In the genomic region with DNA sequence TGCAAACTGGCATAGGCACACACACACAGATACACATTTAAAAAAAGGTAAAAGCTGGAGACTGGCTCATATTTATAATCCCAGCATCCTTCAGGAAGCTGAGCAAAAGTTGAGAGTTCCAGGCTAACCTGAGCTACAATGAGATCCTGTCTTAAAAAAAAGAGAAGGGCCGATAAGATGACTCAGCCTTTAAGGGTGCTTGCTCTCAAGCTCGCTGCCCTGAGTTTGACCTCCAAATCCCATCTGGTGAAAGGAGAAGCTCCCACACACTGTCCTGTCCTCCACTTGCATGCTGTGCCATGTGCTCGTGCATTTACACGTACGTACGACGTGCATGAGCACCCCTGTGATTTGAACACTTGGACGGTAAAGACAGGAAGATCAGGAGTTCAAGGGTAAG, we compare ENCODE assay signal across 15 mouse cellular contexts. TPM values are rescaled to one million over a fixed set of nuclear protein-coding genes. Genes with fewer than 3 reads are reported as not detected.
"Had no signal": no experiment of that assay in that cellular context is flagged by ENCODE, and none has a peak within 500 bp of the region (broad histone marks: within the 10 kb centered on the region; RNA-seq: fewer than 3 reads in every experiment).

No protein-coding gene starts in this region.

- DNase-seq: kidney, adult 9 months; kidney, postnatal 36 days; layer of hippocampus, adult 9-11 months; layer of hippocampus, postnatal 36 days; lung, postnatal 14 days; thymus, postnatal 4 days had no signal

- ATAC-seq: midbrain, embryonic 13.5 days had no signal

- H3K9ac ChIP-seq: limb, embryonic 12.5 days; midbrain, embryonic 13.5 days; neural tube, embryonic 15.5 days had no signal

- H3K9me3 ChIP-seq: limb, embryonic 12.5 days; lung, embryonic 15.5 days; midbrain, embryonic 13.5 days; neural tube, embryonic 15.5 days had no signal

- H3K36me3 ChIP-seq: lung, embryonic 15.5 days had no signal

- H3K27ac ChIP-seq: kidney, postnatal 0 days; limb, embryonic 12.5 days; midbrain, embryonic 13.5 days; neural tube, embryonic 15.5 days; stomach, postnatal 0 days had no signal

RNA-seq across cellular contexts. Expression of a gene that starts 5.8 kb away (rescaled TPM):
- total RNA-seq: left cerebral cortex, adult 8-10 months; left cerebral cortex, postnatal 36 days; midbrain, postnatal 0 days had no signal
